Mouse (Mus musculus) CH12.LX (cell line): ENCODE results near the gene Ugt1a5. TPM values are rescaled to one million over a fixed set of nuclear protein-coding genes. Genes with fewer than 3 reads are reported as not detected.

Experiments
- DNase-seq: peaks from one replicate; pipeline ENCODE4 v3.0.0-alpha.2; 2013; ENCODE audit errors: extremely low read depth
- H3K27ac ChIP-seq: 2 replicates; pipeline ENCODE4 v1.5.1; 2012; ENCODE audit warnings: low read depth, mild to moderate bottlenecking, control low read depth, moderate library complexity; ENCODE audit not compliant: insufficient read depth
- H3K27me3 ChIP-seq: replicated peaks from 2 replicates; pipeline ENCODE3; 2012; ENCODE audit warnings: inconsistent platforms
- H3K36me3 ChIP-seq, 2 experiments: replicated peaks in 1 of 2; 2 replicates each; pipeline versions ENCODE3 to v1.6.1; 2012; ENCODE audit warnings: inconsistent platforms in 1 of 2, low read length in 1 of 2, mild to moderate bottlenecking in 1 of 2, mixed read lengths in 1 of 2, moderate library complexity in 1 of 2; ENCODE audit not compliant: control insufficient read depth in 1 of 2, insufficient read depth in 1 of 2
- H3K4me1 ChIP-seq, 2 experiments: 2 replicates each; pipeline ENCODE4 v1.6.1; 2012; ENCODE audit warnings: inconsistent platforms in 1 of 2, moderate library complexity in 1 of 2; ENCODE audit not compliant: insufficient read depth in 2 of 2, control insufficient read depth in 1 of 2
- H3K4me2 ChIP-seq: 2 replicates; pipeline ENCODE4 v1.6.1; 2012; ENCODE audit warnings: low read depth, mild to moderate bottlenecking, control low read depth; ENCODE audit not compliant: poor library complexity, insufficient read depth, severe bottlenecking
- H3K4me3 ChIP-seq, 3 experiments: fragments of 150-350 bp in 1 of 3; sonication (generic) in 1 of 3; replicated peaks in 1 of 3; 2 replicates each; pipeline versions ENCODE3 to v1.5.1; 2011 to 2012; ENCODE audit warnings: low read depth in 2 of 3, low read length in 2 of 3, mild to moderate bottlenecking in 2 of 3, moderate library complexity in 2 of 3, control low read depth in 1 of 3, improper control_type of control experiment in 1 of 3, inconsistent platforms in 1 of 3, mixed read lengths in 1 of 3; ENCODE audit not compliant: poor library complexity in 1 of 3
- H3K79me2 ChIP-seq: replicated peaks from 2 replicates; pipeline ENCODE4 v1.6.1; 2012; ENCODE audit warnings: mild to moderate bottlenecking, moderate library complexity; ENCODE audit not compliant: control insufficient read depth, poor library complexity, insufficient read depth, severe bottlenecking; ENCODE audit errors: extremely low read depth
- H3K9ac ChIP-seq: 2 replicates; pipeline ENCODE4 v1.6.1; 2012; ENCODE audit warnings: low read depth, mild to moderate bottlenecking, control low read depth, moderate library complexity; ENCODE audit not compliant: insufficient read depth
- H3K9me3 ChIP-seq: replicated peaks from 2 replicates; pipeline ENCODE3; 2012; ENCODE audit warnings: low read length, inconsistent platforms, mixed read lengths
- CHD1 ChIP-seq: IDR thresholded peaks from 2 replicates; pipeline ENCODE4 v1.6.1; 2012; ENCODE audit warnings: low read depth, low read length, improper control_type of control experiment, inconsistent platforms
- EP300 ChIP-seq: IDR thresholded peaks from 2 replicates; pipeline ENCODE4 v1.6.1; 2011; ENCODE audit warnings: low read length, improper control_type of control experiment
- ETS1 ChIP-seq: conservative IDR thresholded peaks from 2 replicates; pipeline ENCODE4 v1.6.1; 2012; ENCODE audit warnings: low read depth, mild to moderate bottlenecking, inconsistent platforms, low read length, improper control_type of control experiment, moderate library complexity
- GABPA ChIP-seq: IDR thresholded peaks from 2 replicates; pipeline ENCODE4 v1.6.1; 2012; ENCODE audit warnings: low read depth, low read length, improper control_type of control experiment, inconsistent platforms; ENCODE audit not compliant: insufficient replicate concordance
- NELFE ChIP-seq: IDR thresholded peaks from 2 replicates; pipeline ENCODE4 v1.6.1; 2011; ENCODE audit warnings: low read depth, low read length, improper control_type of control experiment
- NRF1 ChIP-seq: IDR thresholded peaks from 2 replicates; pipeline ENCODE4 v1.6.1; 2014; ENCODE audit warnings: low read depth, mild to moderate bottlenecking, inconsistent platforms, low read length, improper control_type of control experiment, moderate library complexity
- PAX5 ChIP-seq: IDR thresholded peaks from 2 replicates; pipeline ENCODE4 v1.6.1; 2012; ENCODE audit warnings: low read length, inconsistent platforms, mixed read lengths
- POLR2AphosphoS2 ChIP-seq: IDR thresholded peaks from 2 replicates; pipeline ENCODE4 v1.6.1; 2011; ENCODE audit warnings: low read depth, low read length, improper control_type of control experiment
- RAD21 ChIP-seq: IDR thresholded peaks from 2 replicates; pipeline ENCODE4 v1.6.1; 2011; ENCODE audit warnings: low read depth, mild to moderate bottlenecking, low read length, improper control_type of control experiment, moderate library complexity
- RCOR1 ChIP-seq: conservative IDR thresholded peaks from 2 replicates; pipeline ENCODE4 v1.6.1; 2012; ENCODE audit warnings: low read depth, mild to moderate bottlenecking, inconsistent platforms, low read length, improper control_type of control experiment
- SIN3A ChIP-seq: IDR thresholded peaks from 2 replicates; pipeline ENCODE4 v1.6.1; 2012; ENCODE audit warnings: low read length, improper control_type of control experiment, inconsistent platforms
- SMC3 ChIP-seq: IDR thresholded peaks from 2 replicates; pipeline ENCODE4 v1.6.1; 2011; ENCODE audit warnings: low read depth, low read length, improper control_type of control experiment
- TBP ChIP-seq: conservative IDR thresholded peaks from 2 replicates; pipeline ENCODE4 v1.6.1; 2011; ENCODE audit warnings: low read depth, low read length, improper control_type of control experiment
- TCF12 ChIP-seq: IDR thresholded peaks from 2 replicates; pipeline ENCODE4 v1.6.1; 2014; ENCODE audit warnings: low read depth, mild to moderate bottlenecking, inconsistent platforms, low read length, improper control_type of control experiment
- UBTF ChIP-seq: IDR thresholded peaks from 2 replicates; pipeline ENCODE4 v1.6.1; 2012; ENCODE audit warnings: low read depth, mild to moderate bottlenecking, inconsistent platforms, low read length, improper control_type of control experiment, moderate library complexity
- USF1 ChIP-seq: IDR thresholded peaks from 2 replicates; pipeline ENCODE4 v1.6.1; 2014; ENCODE audit warnings: low read depth, mild to moderate bottlenecking, inconsistent platforms, low read length, improper control_type of control experiment
- ZC3H11A ChIP-seq: IDR thresholded peaks from 2 replicates; pipeline ENCODE4 v1.6.1; 2012; ENCODE audit warnings: low read depth, mild to moderate bottlenecking, inconsistent platforms, low read length, improper control_type of control experiment
- ZKSCAN1 ChIP-seq: IDR thresholded peaks from 2 replicates; pipeline ENCODE4 v1.6.1; 2012; ENCODE audit warnings: low read depth, inconsistent platforms, low read length, improper control_type of control experiment, borderline replicate concordance
- ZMIZ1 ChIP-seq: IDR thresholded peaks from 2 replicates; pipeline ENCODE4 v1.6.1; 2012; ENCODE audit warnings: low read depth, mild to moderate bottlenecking, inconsistent platforms, low read length, improper control_type of control experiment
- ZNF384 ChIP-seq: IDR thresholded peaks from 2 replicates; pipeline ENCODE4 v1.6.1; 2012; ENCODE audit warnings: low read depth, low read length, improper control_type of control experiment, inconsistent platforms
- dilution Hi-C: fragments of 300-500 bp; cut with MboI; formaldehyde crosslinking; loops from 2 replicates; pipeline ENCODE4 v1.14.3; 2020; ENCODE audit warnings: low sequenced_read_pairs; ENCODE audit not compliant: extremely low pct_unique_long_range_greater_than_20kb, extremely low pct_ligation_motif_present
- in situ Hi-C: fragments of 300-500 bp; cut with MboI; formaldehyde crosslinking; loops from 3 replicates; pipeline ENCODE4 v1.14.3; 2019; ENCODE audit warnings: low sequenced_read_pairs, low pct_ligation_motif_present, low pct_unique_long_range_greater_than_20kb, mixed read lengths
- polyA plus RNA-seq: library from polyadenylated mRNA; unstranded; fragments of >175 nt; gene quantifications from 2 replicates; pipeline ENCODE4 v1.2.1, GENCODE M21; 2012; ENCODE audit warnings: low read depth; ENCODE audit not compliant: insufficient read length
- total RNA-seq, 2 experiments: library from RNA; depleted of rRNA; stranded (reverse); fragments of 300-350 nt in 1 of 2; fragments of >200 nt in 1 of 2; gene quantifications; 2 replicates each; pipeline ENCODE4 v1.2.3; 2012 to 2014

Gene Ugt1a5
- total and polyA plus RNA-seq, 3 experiments = not detected

DNA sequence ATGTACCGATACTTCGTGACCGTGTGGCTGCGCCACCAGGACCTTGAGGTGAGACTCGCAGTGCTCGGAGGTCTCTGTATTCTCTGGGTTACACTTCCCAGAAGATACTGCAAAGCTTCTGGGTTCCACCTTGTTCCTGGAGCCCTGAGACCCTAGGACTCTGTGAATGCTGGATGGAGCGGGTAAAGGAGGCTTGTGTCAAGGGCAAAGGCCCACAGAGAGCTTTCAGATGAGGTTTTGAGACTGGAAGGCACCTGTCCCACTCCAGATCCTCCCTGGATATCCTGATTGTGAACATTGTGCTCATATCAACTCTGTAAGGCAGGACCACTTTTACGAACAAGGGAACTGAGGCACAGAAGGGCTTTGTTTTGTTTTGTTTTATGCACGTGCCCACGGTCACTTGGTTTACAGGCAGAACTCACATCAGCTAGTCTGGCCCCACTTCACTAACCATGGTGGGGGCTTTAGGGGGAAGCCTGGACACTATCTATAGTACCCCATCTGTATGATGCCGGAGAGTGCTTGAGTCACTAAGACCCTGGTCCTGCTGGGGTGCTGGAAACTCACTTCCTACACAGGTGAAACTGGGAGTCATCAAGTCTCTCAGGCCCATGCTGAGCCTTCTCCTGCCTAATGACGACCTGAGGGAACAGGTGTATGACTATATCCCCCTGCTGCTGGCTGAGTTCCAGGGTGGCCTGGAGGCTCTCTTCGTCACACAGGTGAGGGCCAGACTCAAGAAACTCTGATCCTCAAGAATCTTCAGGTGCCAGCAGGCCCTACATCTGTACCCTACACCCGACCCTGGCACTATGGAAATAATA lies 67.8 kb downstream of the Ugt1a5 start:
- in situ Hi-C loops = no loop called here
- H3K9me3 ChIP-seq = peaks cover 78% of the 10 kb centered on the region

GRCm38 (mm10) chr1:88234248-88234610 lies 68.4 kb downstream of the Ugt1a5 start:
- peaks cover 84% of the 10 kb centered on the region for H3K9me3 ChIP-seq
- no peaks in the 10 kb centered on the region for H3K36me3 ChIP-seq
- TF ChIP-seq GABPA = no peak
- TF ChIP-seq ZNF384 = no peak
- no peak for TF ChIP-seq RAD21
- no peak for TF ChIP-seq ZMIZ1
- no peak for TF ChIP-seq UBTF
- no peak for TF ChIP-seq TBP
- TF ChIP-seq CHD1 = no peak
- no peak for TF ChIP-seq ETS1
- TF ChIP-seq SIN3A = no peak
- no peak for TF ChIP-seq ZC3H11A
- TF ChIP-seq PAX5 = no peak
- no peak for TF ChIP-seq EP300
- TF ChIP-seq POLR2AphosphoS2 = no peak
- no peak for TF ChIP-seq RCOR1
- TF ChIP-seq TCF12 = no peak
- TF ChIP-seq NRF1 = no peak
- TF ChIP-seq SMC3 = no peak
- no peak for TF ChIP-seq NELFE
- no peak for TF ChIP-seq ZKSCAN1
- peaks cover 29% of the 10 kb centered on the region for H3K27me3 ChIP-seq
- no peak for DNase-seq
- H3K4me3 ChIP-seq = no peak overlapping the region
- in situ Hi-C loops = no loop called here
- no peak overlapping the region for H3K9ac ChIP-seq
- no peak overlapping the region for H3K4me2 ChIP-seq
- dilution Hi-C loops = no loop called here
- no peak overlapping the region for H3K27ac ChIP-seq
- H3K4me1 ChIP-seq = no peaks in the 10 kb centered on the region
- no peaks in the 10 kb centered on the region for H3K79me2 ChIP-seq

More for the DNA sequence above, 67.8 kb downstream of the Ugt1a5 start:
- TF ChIP-seq USF1 (no peak), TCF12 (no peak), RAD21 (no peak)
- TF ChIP-seq, all 38 proteins: peak for 0
- Histone ChIP-seq H3K27ac (no peak overlapping the region), H3K27me3 (peaks cover 23% of the 10 kb centered on the region), H3K79me2 (no peaks in the 10 kb centered on the region), H3K4me3 (no peak overlapping the region), H3K4me2 (no peak overlapping the region), H3K4me1 (no peaks in the 10 kb centered on the region), H3K9ac (no peak overlapping the region), H3K36me3 (no peaks in the 10 kb centered on the region)
- no peak for DNase-seq
- dilution Hi-C loops = no loop called here
